Mouse (Mus musculus) MN1 (cell line): ENCODE results near the gene Evi5.

Experiments used
- DNase-seq: peaks from one replicate; pipeline ENCODE4 v3.0.0-alpha.2; 2016; ENCODE audit warnings: low spot score

The Evi5 gene

GRCm38 (mm10) chr5:107739023-107739422 is 135.9 kb downstream of the Evi5 start:
- no peak for DNase-seq

- no peak for DNase-seq
These were observed 136.6 kb downstream of the Evi5 start for GRCm38 (mm10) chr5:107738296-107738695.

- DNase-seq = no peak
These were observed 138.7 kb downstream of the Evi5 start for GRCm38 (mm10) chr5:107736171-107736570.

- DNase-seq = no peak
These were observed 143.1 kb downstream of the Evi5 start for GRCm38 (mm10) chr5:107731844-107732243.

- DNase-seq = no peak
These were observed 143.5 kb downstream of the Evi5 start for GRCm38 (mm10) chr5:107731408-107731807.

GRCm38 (mm10) chr5:107727007-107727402 is 147.9 kb downstream of the Evi5 start:
- no peak for DNase-seq

- peak; percentile 43 for DNase-seq
These were observed 148.5 kb downstream of the Evi5 start for GRCm38 (mm10) chr5:107726281-107727006.

- DNase-seq = peak; percentile 80
These were observed 149.3 kb downstream of the Evi5 start, which contains the start of gene Gfi1 for GRCm38 (mm10) chr5:107725435-107726261. Gene Gfi1, minus strand, starts transcription at chr5:107726036.

- peak; percentile 32 for DNase-seq
These were observed 150.1 kb downstream of the Evi5 start for GRCm38 (mm10) chr5:107724661-107725434.

- DNase-seq = peak; percentile 44
These were observed 151.1 kb downstream of the Evi5 start for GRCm38 (mm10) chr5:107723541-107724511.

- DNase-seq = no peak
These were observed 152.0 kb downstream of the Evi5 start for GRCm38 (mm10) chr5:107722661-107723532.

GRCm38 (mm10) chr5:107721638-107722011 is 153.3 kb downstream of the Evi5 start:
- DNase-seq = no peak

GRCm38 (mm10) chr5:107720991-107721637 is 153.8 kb downstream of the Evi5 start:
- DNase-seq = no peak

GRCm38 (mm10) chr5:107720511-107720910 is 154.4 kb downstream of the Evi5 start:
- no peak for DNase-seq

- DNase-seq = no peak
These were observed 155.1 kb downstream of the Evi5 start for GRCm38 (mm10) chr5:107719786-107720185.

GRCm38 (mm10) chr5:107719209-107719608 is 155.7 kb downstream of the Evi5 start:
- DNase-seq = no peak

- no peak for DNase-seq
These were observed 157.0 kb downstream of the Evi5 start for GRCm38 (mm10) chr5:107717871-107718361.

- DNase-seq = no peak
These were observed 163.2 kb downstream of the Evi5 start for GRCm38 (mm10) chr5:107711689-107712088.

GRCm38 (mm10) chr5:107708124-107708797 is 166.6 kb downstream of the Evi5 start:
- DNase-seq = no peak
